9 mouse cellular contexts compared by ENCODE assay signal in genomic region chr14:12680819-12681638, GRCm38 (mm10).
DNase-seq lines count a peak whose midpoint lies in the region; ATAC-seq and TF ChIP-seq lines count a peak whose summit lies in the region.
"Had no signal": no experiment of that assay in that cellular context is flagged by ENCODE, and none has a peak within 500 bp of the region (broad histone marks: within the 10 kb centered on the region; RNA-seq: fewer than 3 reads in every experiment).

No protein-coding gene starts in this region.

- H3K27me3 ChIP-seq in kidney, postnatal 0 days (ENCODE audit: insufficient read depth, low read length), result no peaks in the 10 kb centered on the region
- no peaks in the 10 kb centered on the region for H3K27me3 ChIP-seq in midbrain, embryonic 14.5 days (ENCODE audit: control insufficient read depth, insufficient read depth, low read length)

- H3K4me3 ChIP-seq in kidney, postnatal 0 days (replicated peaks; ENCODE audit: low read depth, low read length), result no peak overlapping the region
- H3K4me3 ChIP-seq in midbrain, embryonic 14.5 days (replicated peaks; ENCODE audit: low read depth, low read length), result no peak overlapping the region
- H3K4me3 ChIP-seq: heart, embryonic 10.5 days had no signal

- H3K36me3 ChIP-seq in kidney, postnatal 0 days (ENCODE audit: insufficient read depth, low read length), result no peaks in the 10 kb centered on the region
- H3K36me3 ChIP-seq in midbrain, embryonic 14.5 days (ENCODE audit: control insufficient read depth, insufficient read depth, low read length), result no peaks in the 10 kb centered on the region
- H3K36me3 ChIP-seq: heart, embryonic 10.5 days had no signal

- H3K9ac ChIP-seq in kidney, postnatal 0 days (ENCODE audit: low read depth, low read length), result no peak overlapping the region
- no peak overlapping the region for H3K9ac ChIP-seq in midbrain, embryonic 14.5 days (replicated peaks; ENCODE audit: low read length)

- H3K9me3 ChIP-seq in kidney, postnatal 0 days (replicated peaks; ENCODE audit: low read length), result no peaks in the 10 kb centered on the region
- H3K9me3 ChIP-seq in midbrain, embryonic 14.5 days (ENCODE audit: control insufficient read depth, low read length), result no peaks in the 10 kb centered on the region
- H3K9me3 ChIP-seq: heart, embryonic 10.5 days had no signal

- 36% methylated on average over 3 of the region's 3 CpGs for WGBS in kidney, postnatal 0 days
- 75% methylated on average over 3 of the region's 3 CpGs for WGBS in midbrain, embryonic 14.5 days

- peak; percentile 9 for DNase-seq in kidney, postnatal 0 days (ENCODE audit: low spot score)
- DNase-seq in kidney, postnatal 36 days, result no peak
- DNase-seq in brain, embryonic 14.5 days (ENCODE audit: low read depth), result peak; percentile 75
- peak; percentile 68 for DNase-seq in cerebellum, adult 9-11 months
- DNase-seq in midbrain, embryonic 14.5 days, result peak; percentile 47
- no peak for DNase-seq in heart, postnatal 4 days
- no peak for DNase-seq in yolk sac, embryonic 10.5 days (ENCODE audit: low spot score)

- TF ChIP-seq POLR2A in brain, embryonic 14.5 days (IDR thresholded peaks at IDR 0.05; ENCODE audit: borderline replicate concordance, extremely low read depth, insufficient read depth, insufficient read length, poor library complexity, severe bottlenecking), result no peak

- H3K27ac ChIP-seq in kidney, postnatal 0 days, result no peak overlapping the region
- peak overlapping the region; percentile 14; the same call in 1 of the 2 replicates for H3K27ac ChIP-seq in midbrain, embryonic 14.5 days (replicated peaks; ENCODE audit: low read depth, low read length)
- H3K27ac ChIP-seq: heart, embryonic 10.5 days had no signal

- ATAC-seq in kidney, postnatal 0 days (replicated peaks; ENCODE audit: low FRiP score, low read depth), result no peak; the same call in 1 of the 2 replicates
- peak; percentile 62; the same call in 1 of the 2 replicates for ATAC-seq in midbrain, embryonic 14.5 days (ENCODE audit: low FRiP score, low TSS enrichment)
- ATAC-seq: intestine, postnatal 0 days had no signal

- no peak for TF ChIP-seq CTCF in kidney, postnatal 0 days (IDR thresholded peaks at IDR 0.05; ENCODE audit: low read depth)
- no peak for TF ChIP-seq CTCF in brain, embryonic 14.5 days (IDR thresholded peaks at IDR 0.05; ENCODE audit: borderline replicate concordance, extremely low read depth, insufficient read depth, insufficient read length)

- H3K4me2 ChIP-seq in kidney, postnatal 0 days (ENCODE audit: low read length), result no peak overlapping the region
- H3K4me2 ChIP-seq in midbrain, embryonic 14.5 days (ENCODE audit: low read length), result no peak overlapping the region

- no peaks in the 10 kb centered on the region for H3K4me1 ChIP-seq in kidney, postnatal 0 days (replicated peaks; ENCODE audit: insufficient read depth, low read length)
- 0 out of 2 replicates have a peak, but pooled peaks cover 5% of the 10 kb centered on the region for H3K4me1 ChIP-seq in midbrain, embryonic 14.5 days (ENCODE audit: control insufficient read depth, insufficient read depth, low read length)
- H3K4me1 ChIP-seq: heart, embryonic 10.5 days had no signal

Comparison
In these comparisons a context has a peak if more than half of its experiments do, and no peak if none do; other contexts are left out.
1. DNase-seq: peak in kidney, postnatal 0 days (single experiment), brain, embryonic 14.5 days (single experiment), cerebellum, adult 9-11 months (single experiment) and midbrain, embryonic 14.5 days (single experiment); none in kidney, postnatal 36 days (0 of 2), heart, postnatal 4 days (single experiment) and yolk sac, embryonic 10.5 days (single experiment).